Mouse (Mus musculus): ENCODE results near the gene Tmem131l. TPM values are rescaled to one million over a fixed set of nuclear protein-coding genes. Genes with fewer than 3 reads are reported as not detected.

Tmem131l gene
- polyA plus RNA-seq, 1 experiment from 2014 or later = 32.0 TPM

DNA sequence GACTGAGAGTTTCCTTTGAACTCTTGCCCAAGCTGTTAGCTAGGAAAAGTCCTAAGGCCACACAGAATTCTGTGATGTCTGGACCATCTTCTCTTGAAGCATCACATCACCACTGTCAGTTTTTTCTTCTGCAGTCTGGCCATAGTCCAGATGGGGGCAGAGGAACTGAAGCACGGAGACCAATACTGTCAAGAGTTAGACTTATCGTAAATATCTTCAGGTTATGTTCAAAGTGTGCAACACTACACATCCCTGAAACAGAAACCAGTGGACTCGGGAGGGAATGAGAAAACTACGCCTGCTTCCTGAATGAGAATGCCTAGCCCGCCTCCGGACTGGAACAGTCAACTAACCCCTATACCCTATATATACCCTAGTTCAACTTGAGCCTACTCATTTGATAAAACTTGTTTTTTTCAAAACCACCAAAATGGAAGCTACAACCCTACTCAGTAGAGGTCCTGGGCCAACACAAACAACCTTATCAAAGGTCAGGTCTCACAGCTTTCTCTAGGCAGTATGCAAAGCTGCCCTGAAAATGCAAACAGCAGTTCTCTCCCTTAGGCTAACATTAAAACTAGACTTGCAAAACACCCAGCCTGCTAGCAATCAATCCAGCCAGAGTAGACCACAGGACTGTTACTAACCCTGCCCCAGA is 37.4 kb downstream of the Tmem131l start:
- Histone ChIP-seq H3K4me1 (peaks cover 68% of the 10 kb centered on the region), H3K9ac (no peak overlapping the region), H3K27ac (0 out of 2 replicates have a peak overlapping the region, but pooled peaks have one; percentile 50), H3K9me3 (replicated peaks) (no peaks in the 10 kb centered on the region), H3K4me2 (no peak overlapping the region), H3K27me3 (replicated peaks) (no peaks in the 10 kb centered on the region), H3K36me3 (peaks cover 26% of the 10 kb centered on the region), H3K4me3 (no peak overlapping the region)
- 86% methylated on average over 6 of the region's 6 CpGs for WGBS (ENCODE audit: insufficient replicate concordance)
- ATAC-seq = no peak

DNA sequence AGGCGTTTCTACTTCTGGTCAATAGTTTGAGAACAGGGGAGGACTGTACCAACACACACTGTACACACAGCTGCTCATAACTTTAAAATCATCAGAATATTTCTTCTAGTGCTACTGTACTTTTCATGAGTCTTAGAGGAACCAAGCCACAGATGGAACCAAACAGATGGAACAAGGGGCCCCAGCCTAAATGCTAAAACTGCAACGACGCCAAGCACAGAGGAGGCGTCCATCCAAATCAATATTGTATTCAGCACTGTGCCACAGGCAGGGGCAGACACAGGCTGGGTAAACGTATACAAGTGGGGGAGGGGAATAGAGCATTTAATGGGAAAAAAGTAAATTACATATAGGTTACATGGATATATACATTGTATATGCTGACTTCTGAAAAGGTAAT is 42.4 kb downstream of the Tmem131l start:
- no peaks in the 10 kb centered on the region for H3K27me3 ChIP-seq (replicated peaks)
- H3K4me1 ChIP-seq = peaks cover 54% of the 10 kb centered on the region
- no peak overlapping the region for H3K4me2 ChIP-seq
- H3K4me3 ChIP-seq = no peak overlapping the region
- H3K9ac ChIP-seq = no peak overlapping the region
- no peaks in the 10 kb centered on the region for H3K9me3 ChIP-seq (replicated peaks)
- peaks cover 18% of the 10 kb centered on the region for H3K36me3 ChIP-seq
- WGBS (ENCODE audit: insufficient replicate concordance) = 66% methylated on average over 5 of the region's 5 CpGs
- no peak overlapping the region for H3K27ac ChIP-seq
- no peak for ATAC-seq

DNA sequence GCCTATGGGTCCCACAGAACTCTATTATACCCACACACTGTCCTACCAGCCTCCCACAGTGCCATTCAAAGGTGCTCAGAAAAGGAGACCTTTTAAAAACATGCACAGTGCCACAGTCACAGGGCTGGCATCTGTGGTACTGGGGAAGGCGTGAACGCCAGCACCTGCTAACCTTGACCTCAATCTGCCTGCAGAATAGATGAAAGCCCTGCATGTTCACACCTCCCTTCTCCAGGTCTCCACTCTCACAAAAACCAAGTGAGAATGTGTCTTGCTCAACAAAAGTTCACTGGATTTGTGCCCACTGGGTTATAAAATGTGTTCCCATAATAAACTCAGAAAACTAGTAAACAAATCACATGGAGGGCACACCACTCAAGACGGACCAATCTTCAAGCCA is 42.9 kb downstream of the Tmem131l start:
- peaks cover 58% of the 10 kb centered on the region for H3K4me1 ChIP-seq
- H3K4me2 ChIP-seq = no peak overlapping the region
- no peak overlapping the region for H3K4me3 ChIP-seq
- H3K36me3 ChIP-seq = peaks cover 16% of the 10 kb centered on the region
- no peaks in the 10 kb centered on the region for H3K9me3 ChIP-seq (replicated peaks)
- H3K27ac ChIP-seq = no peak overlapping the region
- ATAC-seq = no peak
- no peaks in the 10 kb centered on the region for H3K27me3 ChIP-seq (replicated peaks)
- no peak overlapping the region for H3K9ac ChIP-seq
- 81% methylated on average over 3 of the region's 3 CpGs for WGBS (ENCODE audit: insufficient replicate concordance)

DNA sequence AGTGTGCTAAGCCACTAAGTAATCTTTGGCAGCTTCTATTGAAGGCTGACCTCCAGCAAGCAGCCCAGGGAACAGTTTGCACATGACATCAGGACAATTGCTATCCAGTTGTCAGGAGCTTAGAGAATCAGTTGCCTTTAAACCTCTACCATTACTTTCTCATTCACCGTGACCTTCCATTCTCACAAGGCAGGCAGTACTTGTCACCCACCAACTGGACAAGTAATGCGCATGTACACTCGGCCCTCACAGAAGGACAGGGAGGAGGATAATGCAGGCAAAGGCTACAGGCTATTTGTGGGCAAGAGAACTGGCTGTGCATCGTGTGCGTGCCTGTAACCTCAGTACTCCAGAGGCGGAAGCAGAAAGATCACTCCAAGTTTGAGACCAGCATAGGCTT is 43.9 kb downstream of the Tmem131l start:
- H3K4me3 ChIP-seq = no peak overlapping the region
- H3K4me1 ChIP-seq = peaks cover 54% of the 10 kb centered on the region
- no peak overlapping the region for H3K4me2 ChIP-seq
- no peaks in the 10 kb centered on the region for H3K9me3 ChIP-seq (replicated peaks)
- H3K27me3 ChIP-seq (replicated peaks) = no peaks in the 10 kb centered on the region
- H3K36me3 ChIP-seq = peaks cover 7% of the 10 kb centered on the region; the same call in 1 of the 2 replicates
- 88% methylated on average over 6 of the region's 6 CpGs for WGBS (ENCODE audit: insufficient replicate concordance)
- ATAC-seq = no peak
- no peak overlapping the region for H3K9ac ChIP-seq
- no peak overlapping the region for H3K27ac ChIP-seq

DNA sequence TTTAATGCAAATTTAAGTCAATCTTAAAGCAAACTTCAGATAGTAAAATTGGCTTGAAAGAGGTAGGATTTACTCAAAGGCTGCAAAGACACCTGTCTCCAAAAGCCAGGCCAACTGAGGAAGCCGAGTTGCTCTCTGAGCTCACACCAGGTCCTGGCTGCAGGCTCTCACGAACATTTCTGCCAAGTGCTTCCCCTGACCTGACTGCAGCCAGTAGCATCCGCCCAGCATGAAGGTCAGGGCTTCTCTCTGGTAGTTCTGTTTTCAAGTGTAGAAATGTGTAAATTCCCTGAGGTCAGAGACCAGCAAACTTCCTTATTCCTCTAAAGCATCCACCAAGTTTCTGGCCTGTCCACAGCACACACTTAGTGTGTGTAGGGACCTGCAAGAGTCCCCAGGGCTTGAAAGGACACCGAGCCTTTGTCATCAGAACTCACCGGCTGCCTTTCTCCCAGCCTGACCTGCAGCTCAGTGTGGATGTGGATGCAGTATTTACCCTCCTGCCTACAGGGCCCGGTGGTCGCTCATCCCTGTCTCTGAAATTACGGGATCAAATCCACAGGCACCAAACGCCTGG is 44.6 kb downstream of the Tmem131l start:
- no peak overlapping the region for H3K9ac ChIP-seq
- 68% methylated on average over 9 of the region's 9 CpGs for WGBS (ENCODE audit: insufficient replicate concordance)

DNA sequence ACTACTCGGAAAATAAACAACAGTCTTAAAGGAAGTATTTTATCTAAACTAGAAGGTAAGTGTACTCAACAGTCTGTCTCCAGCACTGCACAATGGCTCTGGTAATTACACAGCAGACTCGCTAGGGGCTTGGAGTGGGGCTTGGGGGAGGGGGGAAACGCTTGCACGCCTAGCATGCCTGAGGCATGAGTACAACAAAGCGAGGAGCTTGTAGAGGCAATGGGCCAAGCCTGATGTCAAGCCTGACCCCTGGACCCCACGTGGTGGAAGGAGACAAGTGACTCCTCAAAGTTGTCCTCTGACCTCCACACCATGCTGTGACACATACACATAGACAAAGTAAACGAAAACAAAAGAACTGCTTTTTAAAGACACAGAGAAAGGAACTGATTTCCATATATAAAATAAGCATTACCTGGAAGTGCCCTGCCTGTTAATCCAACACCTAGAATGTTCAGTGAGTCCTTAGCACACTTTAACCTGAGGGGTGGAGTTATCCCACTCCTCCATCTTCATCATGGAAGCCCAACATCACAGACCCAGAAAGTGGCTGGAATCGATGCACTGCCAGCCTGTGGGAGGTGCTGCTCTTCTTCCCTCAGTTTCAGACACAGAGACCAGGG is 45.6 kb downstream of the Tmem131l start:
- WGBS (ENCODE audit: insufficient replicate concordance) = 61% methylated on average over 8 of the region's 8 CpGs
- ATAC-seq = no peak
- Histone ChIP-seq H3K9ac (no peak overlapping the region), H3K27ac (no peak overlapping the region), H3K4me1 (peaks cover 57% of the 10 kb centered on the region), H3K4me3 (no peak overlapping the region), H3K9me3 (replicated peaks) (no peaks in the 10 kb centered on the region), H3K36me3 (peaks cover 2% of the 10 kb centered on the region; the same call in 1 of the 2 replicates), H3K4me2 (no peak overlapping the region), H3K27me3 (replicated peaks) (no peaks in the 10 kb centered on the region)

More for the DNA sequence above, 44.6 kb downstream of the Tmem131l start:
- ATAC-seq = no peak
- H3K27ac ChIP-seq = no peak overlapping the region
- H3K36me3 ChIP-seq = 0 out of 2 replicates have a peak, but pooled peaks cover 2% of the 10 kb centered on the region
- H3K4me3 ChIP-seq = no peak overlapping the region
- H3K9me3 ChIP-seq (replicated peaks) = no peaks in the 10 kb centered on the region
- no peak overlapping the region for H3K4me2 ChIP-seq
- peaks cover 50% of the 10 kb centered on the region for H3K4me1 ChIP-seq
- H3K27me3 ChIP-seq (replicated peaks) = no peaks in the 10 kb centered on the region

DNA sequence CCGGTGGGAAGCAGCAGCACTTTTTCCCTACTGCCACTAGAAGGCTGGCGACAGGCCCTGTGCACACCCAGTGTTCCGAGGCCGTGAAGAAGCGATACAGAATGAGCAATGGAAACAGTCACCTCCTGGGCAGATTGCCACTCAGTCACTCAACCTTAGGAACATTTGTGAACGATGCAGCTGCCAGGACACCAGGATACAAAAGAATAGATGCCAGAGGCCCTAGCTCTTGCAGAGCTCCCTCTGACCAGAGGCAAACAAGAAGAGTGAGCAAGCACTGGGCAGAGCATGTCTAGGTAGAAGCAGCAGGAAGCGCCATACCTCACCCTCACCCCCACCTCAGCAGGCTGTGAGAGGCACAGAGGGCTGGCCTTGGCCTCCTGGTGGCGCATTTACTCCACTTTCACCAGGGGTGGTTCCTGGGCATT is 46.9 kb downstream of the Tmem131l start:
- peaks cover 60% of the 10 kb centered on the region for H3K4me1 ChIP-seq
- no peaks in the 10 kb centered on the region for H3K9me3 ChIP-seq (replicated peaks)
- no peaks in the 10 kb centered on the region; the same call in 1 of the 2 replicates for H3K36me3 ChIP-seq
- H3K4me3 ChIP-seq = no peak overlapping the region
- no peak overlapping the region for H3K9ac ChIP-seq
- WGBS (ENCODE audit: insufficient replicate concordance) = 83% methylated on average over 8 of the region's 8 CpGs
- ATAC-seq = no peak
- no peak overlapping the region for H3K27ac ChIP-seq
- no peak overlapping the region for H3K4me2 ChIP-seq
- no peaks in the 10 kb centered on the region for H3K27me3 ChIP-seq (replicated peaks)

DNA sequence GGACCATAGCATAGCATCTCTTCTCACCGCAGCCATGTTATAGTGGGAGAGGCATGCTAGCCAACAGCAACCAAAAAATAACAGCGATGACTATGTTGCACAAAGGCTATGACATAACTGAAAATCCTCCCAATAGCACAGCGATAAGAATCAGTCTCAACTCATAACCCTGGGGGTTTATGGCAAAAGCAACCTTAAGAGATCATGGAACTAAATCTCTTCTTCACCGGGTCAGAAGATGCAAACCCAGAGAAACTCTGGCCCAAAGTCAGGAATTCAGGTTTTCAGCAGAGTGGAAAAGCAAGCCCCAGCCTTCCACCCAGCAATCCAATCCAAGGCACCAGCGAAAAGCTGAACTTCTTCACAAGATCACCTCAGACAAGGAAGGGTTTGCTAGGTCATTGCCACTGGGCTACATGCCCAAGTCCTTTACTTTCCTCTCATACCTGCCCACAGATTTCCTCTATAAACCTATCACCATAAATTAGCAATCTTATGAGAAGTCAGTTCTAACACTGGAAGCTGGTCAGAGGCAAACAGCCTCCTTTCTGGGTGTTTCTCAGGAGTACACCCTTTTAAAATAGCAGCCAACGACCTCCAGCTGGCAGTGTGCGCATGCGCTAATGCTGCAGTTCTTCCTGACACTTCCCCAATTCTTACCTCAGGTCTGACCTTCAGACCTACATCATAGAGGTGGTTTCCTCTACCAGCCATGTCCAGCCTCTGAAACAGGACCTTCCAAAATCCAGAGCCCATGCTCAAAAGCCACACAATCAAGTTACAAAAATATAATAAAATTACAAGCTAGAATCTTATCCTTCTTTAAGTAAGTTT is 48.1 kb downstream of the Tmem131l start:
- 75% methylated on average over 8 of the region's 8 CpGs for WGBS (ENCODE audit: insufficient replicate concordance)
- Histone ChIP-seq H3K27ac (no peak overlapping the region), H3K4me1 (peaks cover 51% of the 10 kb centered on the region), H3K27me3 (replicated peaks) (no peaks in the 10 kb centered on the region), H3K9me3 (replicated peaks) (no peaks in the 10 kb centered on the region), H3K4me2 (no peak overlapping the region), H3K9ac (no peak overlapping the region), H3K36me3 (no peaks in the 10 kb centered on the region; the same call in 1 of the 2 replicates), H3K4me3 (no peak overlapping the region)
- ATAC-seq = no peak

DNA sequence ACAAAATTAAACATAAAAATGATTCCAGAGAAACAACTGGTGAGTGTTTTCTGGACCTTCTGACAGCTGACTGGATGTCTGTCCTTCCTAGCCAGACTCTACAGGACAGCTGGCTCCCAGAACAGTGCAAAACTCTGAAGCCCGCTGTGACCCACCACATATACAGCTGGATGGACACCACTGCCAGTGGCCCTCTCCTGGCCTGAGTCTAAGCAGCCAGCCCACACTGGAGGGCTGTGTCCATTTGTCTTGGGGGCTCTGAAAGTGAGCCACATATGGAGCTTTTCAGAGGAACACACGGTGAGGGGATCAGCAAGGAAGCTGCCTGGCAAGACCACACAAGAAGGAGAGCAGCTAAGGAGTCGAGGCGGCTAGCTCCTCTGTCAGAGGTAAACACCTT is 51.8 kb downstream of the Tmem131l start:
- WGBS (ENCODE audit: insufficient replicate concordance) = 56% methylated on average over 4 of the region's 4 CpGs
- Histone ChIP-seq H3K27me3 (replicated peaks) (no peaks in the 10 kb centered on the region), H3K27ac (no peak overlapping the region), H3K4me1 (peaks cover 38% of the 10 kb centered on the region), H3K4me2 (no peak overlapping the region), H3K36me3 (no peaks in the 10 kb centered on the region; the same call in 1 of the 2 replicates), H3K4me3 (no peak overlapping the region), H3K9me3 (replicated peaks) (no peaks in the 10 kb centered on the region), H3K9ac (no peak overlapping the region)
- ATAC-seq = no peak

DNA sequence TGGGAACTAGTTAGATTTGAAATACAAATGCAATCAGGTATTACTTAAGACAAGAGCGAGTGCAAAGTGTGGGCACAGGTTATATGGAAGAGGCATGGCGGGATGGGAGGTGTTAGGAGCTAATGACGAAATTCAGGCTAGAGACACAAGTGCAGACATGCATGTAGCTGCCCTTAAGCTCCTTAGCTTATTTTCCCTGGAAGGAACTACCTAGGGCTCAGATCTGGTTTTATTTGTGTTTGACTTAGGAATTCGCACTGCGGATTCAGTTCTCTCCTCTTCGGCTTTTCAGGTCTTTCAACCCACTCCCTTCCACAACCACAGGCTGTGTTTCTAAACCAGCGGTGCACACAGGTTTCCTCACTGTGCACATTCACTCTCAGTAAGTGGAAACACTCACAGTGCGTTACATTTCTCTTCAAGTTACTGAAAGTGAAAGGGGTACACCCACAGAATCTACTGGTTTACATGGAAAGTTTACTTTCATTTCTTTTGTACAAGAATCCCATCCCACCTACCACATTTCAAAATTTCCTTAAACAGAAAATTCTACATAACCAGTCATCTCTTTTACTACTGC is 52.4 kb downstream of the Tmem131l start:
- no peaks in the 10 kb centered on the region; the same call in 1 of the 2 replicates for H3K36me3 ChIP-seq
- H3K4me1 ChIP-seq = peaks cover 34% of the 10 kb centered on the region
- no peaks in the 10 kb centered on the region for H3K27me3 ChIP-seq (replicated peaks)
- H3K4me2 ChIP-seq = no peak overlapping the region
- 89% methylated on average over 8 of the region's 8 CpGs for WGBS (ENCODE audit: insufficient replicate concordance)
- no peak for ATAC-seq
- H3K9ac ChIP-seq = no peak overlapping the region
- no peak overlapping the region for H3K27ac ChIP-seq
- no peaks in the 10 kb centered on the region for H3K9me3 ChIP-seq (replicated peaks)
- no peak overlapping the region for H3K4me3 ChIP-seq

DNA sequence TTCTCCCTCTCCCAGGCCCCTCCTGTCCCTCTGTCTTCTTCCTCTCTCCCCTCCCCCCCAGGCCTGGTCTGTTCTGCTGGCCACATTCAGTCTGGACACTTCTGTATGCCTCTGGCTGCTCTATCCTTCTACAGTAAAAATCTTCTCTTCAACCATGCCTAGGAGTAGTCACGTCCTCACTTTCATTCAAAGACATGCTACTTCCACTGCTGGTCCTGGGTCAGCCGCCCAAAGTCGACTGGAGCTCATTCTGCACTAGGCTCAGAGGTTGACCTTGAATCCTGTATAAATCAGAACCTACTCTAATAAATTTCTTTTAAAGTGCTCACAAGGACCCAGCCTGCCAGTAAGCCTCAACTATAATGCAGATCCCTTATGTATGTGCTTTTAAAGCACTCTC is 53.2 kb downstream of the Tmem131l start:
- Histone ChIP-seq H3K4me1 (peaks cover 27% of the 10 kb centered on the region), H3K9me3 (replicated peaks) (no peaks in the 10 kb centered on the region), H3K36me3 (no peaks in the 10 kb centered on the region; the same call in 1 of the 2 replicates), H3K4me3 (no peak overlapping the region), H3K27me3 (replicated peaks) (no peaks in the 10 kb centered on the region), H3K4me2 (no peak overlapping the region), H3K27ac (no peak overlapping the region), H3K9ac (no peak overlapping the region)
- WGBS (ENCODE audit: insufficient replicate concordance) = 63% methylated on average over 3 of the region's 3 CpGs
- ATAC-seq = no peak
